Mouse (Mus musculus) E14TG2a.4 (cell line): ENCODE results near the gene Cryba4.

Experiments
- CTCF ChIP-seq: conservative IDR thresholded peaks from 2 replicates; pipeline ENCODE4 v1.5.1; 2014; ENCODE audit warnings: low read length
- NANOG ChIP-seq: IDR thresholded peaks from 2 replicates; pipeline ENCODE4 v1.6.1; 2014; ENCODE audit warnings: borderline replicate concordance, low read length, mixed read lengths
- POU5F1 ChIP-seq: IDR thresholded peaks from 2 replicates; pipeline ENCODE4 v1.6.1; 2014; ENCODE audit warnings: low read length, borderline replicate concordance

DNA sequence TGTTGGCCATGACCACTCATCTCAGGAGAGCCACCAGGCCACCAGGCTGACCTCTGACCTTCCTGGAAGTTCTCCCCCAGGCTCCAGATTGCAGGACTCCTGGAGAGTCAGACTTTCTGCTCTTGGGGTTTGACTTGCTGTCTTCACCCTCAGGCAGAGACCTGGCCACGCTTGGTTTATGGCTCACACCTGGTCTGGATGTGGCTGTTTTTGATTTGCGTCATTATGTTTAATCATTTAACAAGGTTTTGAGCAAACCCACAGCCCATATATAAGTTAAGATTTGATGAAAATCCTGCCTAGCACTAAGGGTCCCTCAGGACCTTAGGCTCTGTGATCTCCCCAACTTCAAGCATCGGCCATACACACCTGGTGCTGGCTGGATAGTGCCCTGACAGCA lies 5.6 kb upstream of the Cryba4 start:
- TF ChIP-seq CTCF, result no peak
- no peak for TF ChIP-seq POU5F1
- no peak for TF ChIP-seq NANOG
